Mouse (Mus musculus) adrenal gland, adult 18-20 months (tissue): Measurements from ENCODE around the gene Ppl. TPM values are rescaled to one million over a fixed set of nuclear protein-coding genes. Genes with fewer than 3 reads are reported as not detected.

Experiments
- DNase-seq, 2 experiments: peaks; one replicate each; pipeline ENCODE4 v3.0.0; 2021 to 2022; ENCODE audit warnings: low spot score in 2 of 2
- long read RNA-seq, 2 experiments: library from polyadenylated mRNA; stranded (forward); transcript quantifications; one replicate each; pipeline ENCODE4 v2.0.0; 2021
- total RNA-seq, 2 experiments: library from RNA; stranded (reverse); gene quantifications; 1 replicate in 1 of 2; 2 replicates in 1 of 2; pipeline ENCODE4 v1.2.3; 2021

Ppl gene
- total RNA-seq: 1 to 10 TPM; 2.5 to 6.9 TPM
- long read RNA-seq, experiment 1, partial matches to known transcripts: 2 of 2 reads
- long read RNA-seq, experiment 1, other reads (novel, unspliced or antisense): 0 of 2 reads
- long read RNA-seq, experiment 2, partial matches to known transcripts: 2 of 2 reads
- long read RNA-seq, experiment 2, other reads (novel, unspliced or antisense): 0 of 2 reads

DNA sequence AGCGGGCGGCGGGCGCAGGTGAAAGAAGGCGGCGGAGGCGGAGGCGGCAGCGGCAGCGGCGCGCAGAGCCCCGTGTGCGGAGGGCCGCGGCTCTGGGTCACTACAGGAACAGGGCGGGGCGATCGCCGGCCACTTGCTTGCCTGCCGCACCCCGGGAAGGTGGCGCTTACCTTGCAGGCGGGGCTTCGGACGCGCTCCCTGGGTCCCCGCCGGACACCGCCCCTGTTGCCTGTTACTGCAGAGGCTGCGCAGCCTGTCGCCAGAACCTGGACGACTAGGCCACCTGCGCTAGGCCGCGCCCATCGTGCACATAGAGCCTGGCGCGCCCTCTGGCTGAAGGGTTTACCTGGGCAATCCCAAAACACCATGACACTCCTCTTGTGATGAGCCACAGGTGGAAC is at the start of gene Ppl:
TSS of gene Ppl (minus strand) at position 21 of the 401 bp plus-strand sequence.
- DNase-seq: peak; percentile 33 to 51

DNA sequence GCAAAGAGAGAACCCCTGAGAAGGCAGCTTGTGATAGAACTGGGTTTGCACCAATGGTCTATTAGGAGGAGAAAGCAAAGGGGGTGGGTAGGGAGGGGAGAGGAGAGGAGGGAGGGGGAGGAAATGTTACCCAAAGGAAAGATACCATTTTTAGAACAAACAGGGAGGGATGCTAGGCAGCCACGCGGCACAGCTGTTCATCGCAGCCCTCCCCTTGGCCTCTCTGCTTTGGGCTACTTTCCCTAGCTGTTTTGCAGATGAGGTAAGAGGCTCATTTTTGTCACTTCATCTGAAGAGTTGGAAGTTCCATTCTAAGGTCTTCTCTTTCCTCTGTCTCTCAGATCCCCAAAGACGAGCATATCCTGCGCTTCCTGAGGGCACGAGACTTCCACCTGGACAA is 40.4 kb upstream of the Ppl start:
- no peak for DNase-seq

DNA sequence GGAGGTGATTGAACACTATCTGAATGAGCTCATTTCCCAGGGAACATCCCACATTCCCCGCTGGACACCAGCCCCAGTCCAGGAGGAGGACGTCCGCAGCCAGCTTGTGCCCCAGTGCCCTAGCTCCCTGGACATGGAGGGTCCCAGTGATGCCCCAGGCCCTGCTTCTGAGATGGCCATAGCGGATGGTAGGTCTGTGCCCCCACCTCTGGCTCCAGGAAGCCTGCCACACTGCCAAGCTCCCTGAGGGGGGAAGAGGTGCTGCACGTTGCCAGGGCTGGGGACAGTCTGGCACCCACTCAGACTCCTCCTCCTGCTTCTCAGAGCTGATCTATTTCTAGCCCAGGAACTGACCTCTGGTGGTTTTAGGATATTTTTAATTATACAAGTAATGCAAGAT is 36.6 kb upstream of the Ppl start:
- no peak for DNase-seq

DNA sequence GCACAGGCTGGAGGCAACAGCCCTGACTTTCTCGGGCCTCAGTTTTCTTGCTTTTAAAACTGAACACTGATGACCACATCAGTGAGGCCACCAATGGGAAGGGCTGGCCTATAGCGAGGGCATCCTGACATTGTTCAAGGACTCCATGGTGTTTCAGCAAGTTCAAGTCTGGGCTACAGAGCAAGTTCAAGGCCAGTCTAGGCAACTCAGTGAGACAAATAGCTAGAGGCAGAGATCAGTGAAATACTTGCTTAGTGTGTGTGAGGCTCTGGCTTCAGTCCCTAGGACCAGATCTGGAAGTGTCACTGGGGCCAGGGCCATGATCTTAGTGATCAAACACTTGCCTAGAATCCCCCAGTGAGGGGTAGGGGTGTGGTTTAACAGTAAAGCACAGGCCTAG is 35.8 kb upstream of the Ppl start:
- DNase-seq: no peak

DNA sequence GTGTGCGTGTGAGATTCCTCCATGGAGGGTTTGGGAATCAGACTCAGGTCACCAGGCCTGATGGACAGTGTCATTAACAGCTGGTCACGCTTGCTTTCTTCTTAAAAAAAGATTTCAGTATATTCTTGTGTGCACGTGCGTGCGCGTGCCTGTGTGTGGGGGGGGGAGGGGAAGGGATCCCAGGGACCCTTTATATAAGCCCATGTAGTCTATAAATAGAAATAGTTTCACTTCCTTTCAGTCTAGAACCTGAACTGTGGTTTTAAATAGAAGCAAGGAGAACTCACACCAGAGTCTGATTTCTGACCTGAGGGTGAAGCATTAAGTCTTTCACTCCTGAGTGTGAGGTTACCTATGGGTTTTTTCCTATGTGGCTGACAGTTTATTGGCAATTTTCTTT is 32.1 kb upstream of the Ppl start:
- no peak for DNase-seq

DNA sequence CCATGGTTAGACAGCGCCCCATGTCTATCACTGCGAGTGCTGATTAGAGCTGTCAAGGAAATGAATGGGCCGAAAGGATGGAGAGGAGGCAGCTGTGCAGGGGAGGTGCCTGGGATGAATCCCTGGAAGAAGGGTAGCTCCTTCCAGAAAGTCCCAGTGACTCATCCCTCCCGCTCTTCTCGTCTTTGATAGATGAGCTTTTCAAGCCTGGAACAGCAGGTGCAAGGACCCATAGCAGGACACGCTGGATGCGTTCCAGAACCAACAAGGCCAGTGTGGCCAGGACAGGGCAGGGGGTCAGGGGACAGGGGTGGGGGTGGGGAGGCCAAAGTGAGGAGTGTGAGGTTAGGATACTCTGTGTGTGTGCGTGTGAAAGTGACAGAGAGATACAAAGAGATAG is 27.0 kb upstream of the Ppl start:
- DNase-seq: no peak

DNA sequence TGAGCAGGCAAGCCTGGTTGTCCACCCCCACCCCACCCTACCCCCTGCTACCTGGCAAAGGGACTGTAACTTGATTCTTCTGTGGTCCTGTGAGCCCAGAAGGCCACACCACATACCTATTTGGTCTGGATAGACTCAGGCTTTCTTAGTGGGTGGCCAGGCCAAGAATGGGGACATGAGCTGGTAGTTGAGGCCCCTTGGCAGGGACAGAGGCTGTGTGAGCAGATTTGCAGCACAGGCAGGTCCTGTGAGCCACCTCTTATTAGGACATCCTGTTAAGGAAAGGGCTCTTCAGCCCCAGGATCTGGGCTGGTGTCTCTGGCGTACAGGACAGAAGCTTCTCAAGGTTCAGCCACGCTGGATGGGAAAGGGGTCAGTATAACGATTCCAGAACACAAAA is 24.9 kb upstream of the Ppl start:
- DNase-seq: no peak

DNA sequence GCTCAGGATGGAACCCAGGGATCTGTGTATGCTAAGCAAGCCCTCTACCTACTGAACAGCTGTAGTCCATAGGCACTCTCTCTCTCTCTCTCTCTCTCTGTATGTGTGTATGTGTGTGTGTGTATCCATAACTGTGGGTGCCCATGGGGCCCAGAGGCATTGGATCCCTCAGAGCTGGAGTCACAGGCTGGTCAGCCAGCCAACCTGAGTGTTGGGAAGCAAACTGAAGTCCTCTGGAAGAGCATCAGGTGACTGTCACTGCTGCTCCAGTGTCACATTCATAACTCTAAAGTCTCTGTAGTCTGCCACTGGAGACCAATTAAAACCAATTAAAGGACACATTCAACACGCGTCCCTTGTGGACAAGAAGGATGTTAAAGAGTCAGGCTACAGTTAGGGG is 24.3 kb upstream of the Ppl start:
- no peak for DNase-seq

DNA sequence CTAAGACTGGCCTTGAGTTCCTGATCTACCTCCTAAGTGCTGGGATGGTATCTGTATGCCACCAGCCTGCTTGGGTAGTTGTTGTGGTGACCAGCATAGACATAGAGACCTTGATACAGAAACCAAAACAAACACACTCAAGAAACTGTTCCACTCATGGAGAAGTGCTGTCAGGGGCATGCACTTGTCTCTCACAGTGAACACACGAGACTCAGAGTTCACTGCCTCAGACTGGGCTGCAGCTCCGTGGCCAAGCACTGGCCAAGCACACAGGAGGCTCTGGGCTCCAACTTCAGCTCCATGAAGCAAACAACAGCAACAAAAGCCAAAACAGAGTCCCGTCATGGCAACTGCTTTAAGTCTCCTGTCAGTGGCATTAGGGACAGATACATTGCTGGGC is 22.8 kb upstream of the Ppl start:
- DNase-seq: no peak

DNA sequence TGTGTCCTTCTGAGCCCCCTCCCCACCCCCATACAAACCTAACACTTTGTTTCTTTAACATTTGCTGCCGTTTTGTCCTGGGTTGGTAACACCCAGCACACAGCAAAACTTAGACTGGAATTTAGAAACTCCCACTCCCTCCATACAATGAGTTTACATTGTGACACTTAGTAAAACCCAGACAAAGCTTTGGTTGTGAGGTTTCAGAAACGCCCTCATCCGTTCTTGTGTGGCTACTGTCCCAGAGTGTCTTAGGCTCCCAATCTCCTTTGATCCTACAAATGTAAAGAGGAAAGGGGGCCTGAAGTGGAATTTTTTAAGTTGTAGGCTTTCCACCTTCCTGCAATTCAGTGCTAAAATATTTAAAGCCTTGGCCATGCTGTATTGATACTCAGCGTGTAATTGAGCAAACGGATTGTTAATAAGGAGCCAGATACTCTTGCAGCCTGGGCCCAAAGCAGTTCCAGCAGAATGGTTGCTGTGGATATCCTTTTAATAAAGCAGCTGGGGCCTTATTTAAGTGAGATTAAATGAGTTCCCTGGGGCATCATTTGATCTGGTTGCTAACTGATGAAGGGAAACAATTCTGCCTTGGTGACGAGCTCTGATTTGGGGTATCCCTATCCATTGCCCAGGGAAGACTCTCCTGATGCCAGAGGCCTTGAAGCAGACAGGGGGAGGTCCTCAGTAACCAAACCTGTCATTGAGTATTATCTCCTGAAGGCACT is 21.2 kb upstream of the Ppl start:
- DNase-seq: no peak

DNA sequence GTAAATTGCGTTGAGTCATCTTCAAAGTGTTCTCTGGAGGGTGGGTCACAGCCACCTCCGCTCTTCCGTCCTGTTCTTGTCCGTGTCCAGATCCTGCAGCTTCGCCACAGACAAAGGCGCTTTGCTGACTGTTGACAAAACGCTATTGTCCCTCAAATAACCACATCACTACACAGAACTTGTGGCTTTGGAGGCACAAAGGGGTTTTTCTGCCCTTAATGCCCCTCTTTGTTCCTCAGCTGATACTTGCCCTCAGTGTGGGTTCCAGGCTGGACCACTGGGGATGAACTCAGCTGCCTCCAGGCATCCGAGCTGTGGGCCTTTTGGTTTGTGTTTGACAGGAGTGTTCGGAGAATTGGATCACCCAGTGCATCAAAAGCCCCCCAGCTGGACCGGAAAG is 18.3 kb upstream of the Ppl start:
- no peak for DNase-seq

DNA sequence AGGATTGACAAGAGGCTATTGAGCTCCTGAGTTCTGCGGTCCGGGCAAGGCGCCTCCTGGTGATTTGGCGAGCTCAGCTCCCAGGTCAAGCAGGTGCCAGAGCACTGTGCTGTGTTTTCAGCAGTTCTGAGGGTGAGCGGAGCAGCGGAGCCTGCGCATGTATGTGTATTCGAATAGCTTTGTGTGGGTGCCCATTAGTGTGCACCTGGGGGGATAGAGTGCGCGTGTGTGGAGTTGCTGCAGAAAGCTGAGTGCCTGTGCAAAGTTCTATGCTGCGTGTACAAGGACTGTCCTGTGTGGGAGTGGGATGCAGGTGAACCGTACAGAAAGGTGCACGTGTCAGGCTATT is 14.8 kb upstream of the Ppl start, which contains the start of gene Sec14l5:
TSS of gene Sec14l5 (plus strand) at position 73 of the 349 bp plus-strand sequence.
- DNase-seq: no peak

DNA sequence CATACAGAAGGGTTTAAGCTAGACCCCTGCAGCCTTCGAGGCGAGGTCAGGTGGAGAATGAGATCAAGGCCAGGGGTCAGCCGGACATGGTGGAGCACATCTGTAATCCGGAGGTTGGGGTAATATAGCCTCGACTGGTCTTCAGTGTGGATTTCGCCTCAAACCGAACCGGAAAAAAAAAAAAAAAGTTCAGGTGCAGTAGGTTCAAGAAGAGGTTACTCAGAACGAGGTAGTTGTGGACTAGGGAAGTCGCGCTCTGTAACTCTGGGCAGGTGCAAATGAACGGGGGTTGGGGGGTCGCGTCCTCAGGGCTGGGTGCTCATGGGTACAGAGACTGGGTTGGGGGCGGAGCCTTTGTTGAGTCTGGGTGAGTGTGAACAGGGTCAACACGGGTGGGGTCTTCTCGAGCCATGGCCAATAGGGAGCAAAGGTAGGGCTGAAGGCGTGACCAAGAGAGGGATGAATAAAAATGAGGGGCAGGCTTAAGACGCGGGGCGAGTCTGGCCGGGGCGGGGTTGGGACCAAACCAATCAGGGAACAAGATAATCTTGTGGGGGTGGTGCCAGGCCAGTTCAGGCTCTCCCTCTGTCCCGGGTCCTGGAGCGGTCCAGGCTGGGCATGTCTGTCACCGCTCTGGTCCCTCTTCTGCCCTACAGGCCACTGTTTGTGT is 14.3 kb upstream of the Ppl start:
- DNase-seq: peak; percentile 55 to 61

DNA sequence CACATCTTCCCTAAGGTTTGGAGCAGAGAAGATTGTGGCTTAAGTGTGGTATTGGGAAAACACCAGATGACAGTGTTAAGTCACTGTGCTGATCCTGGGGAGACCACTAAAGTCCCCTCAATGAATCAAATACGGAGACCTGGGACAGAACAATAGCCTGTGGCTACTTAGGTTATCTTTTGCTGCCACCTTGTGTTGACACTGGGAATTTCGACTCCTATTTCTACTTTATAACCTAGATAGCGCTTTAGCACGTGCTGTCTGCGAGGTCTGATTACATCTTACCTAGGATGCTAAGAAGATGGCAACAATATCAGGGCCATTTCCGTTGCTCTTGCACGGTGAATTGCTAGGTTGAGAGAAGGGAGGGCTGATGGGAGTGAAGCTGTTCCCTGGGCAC is 13.3 kb upstream of the Ppl start:
- peak; percentile 65 to 81 for DNase-seq

DNA sequence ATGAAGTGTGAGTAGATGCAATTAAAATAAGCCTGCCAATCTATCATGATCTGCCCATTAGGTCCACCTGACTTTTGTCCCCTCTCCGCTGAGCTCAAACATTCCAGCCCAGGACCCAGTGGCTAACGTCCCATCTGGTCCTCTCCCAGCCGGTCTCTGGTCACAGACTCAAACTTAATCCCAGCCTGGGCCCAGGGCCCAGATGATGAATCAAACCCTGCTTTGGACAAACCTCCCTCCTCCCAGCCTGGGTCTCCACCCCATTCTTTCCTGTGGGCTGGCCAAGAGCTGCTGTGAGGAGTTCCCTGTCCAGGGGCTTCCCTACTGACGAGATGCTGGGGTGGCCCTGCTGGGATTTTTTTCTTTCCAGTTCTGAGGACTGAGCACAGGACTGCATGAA is 7.5 kb upstream of the Ppl start:
- no peak for DNase-seq

DNA sequence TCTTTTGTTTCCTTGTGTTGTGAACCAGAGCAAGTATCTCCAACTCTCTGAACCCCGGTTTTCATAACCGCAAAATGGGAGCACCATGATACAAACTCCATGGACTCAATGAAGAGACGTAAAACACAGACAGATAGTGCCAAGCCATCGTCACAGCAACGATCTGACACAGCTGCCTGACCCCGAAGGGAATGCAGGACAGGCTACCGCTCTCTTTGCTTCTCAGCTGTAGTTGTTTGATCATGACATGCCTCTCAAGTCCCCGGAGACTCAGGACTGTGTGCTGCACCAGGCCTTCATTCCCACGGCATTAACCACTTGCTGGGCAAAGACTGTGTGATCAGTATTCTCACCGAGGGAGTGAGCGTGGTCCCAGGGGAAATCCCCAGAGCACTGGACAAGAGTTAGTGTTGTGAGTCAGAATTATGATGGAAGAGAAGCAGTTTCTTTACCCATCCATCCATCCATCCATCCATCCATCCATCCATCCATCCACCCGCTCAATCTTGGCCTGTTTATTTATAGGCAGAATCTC is 4.9 kb upstream of the Ppl start:
- DNase-seq: no peak

DNA sequence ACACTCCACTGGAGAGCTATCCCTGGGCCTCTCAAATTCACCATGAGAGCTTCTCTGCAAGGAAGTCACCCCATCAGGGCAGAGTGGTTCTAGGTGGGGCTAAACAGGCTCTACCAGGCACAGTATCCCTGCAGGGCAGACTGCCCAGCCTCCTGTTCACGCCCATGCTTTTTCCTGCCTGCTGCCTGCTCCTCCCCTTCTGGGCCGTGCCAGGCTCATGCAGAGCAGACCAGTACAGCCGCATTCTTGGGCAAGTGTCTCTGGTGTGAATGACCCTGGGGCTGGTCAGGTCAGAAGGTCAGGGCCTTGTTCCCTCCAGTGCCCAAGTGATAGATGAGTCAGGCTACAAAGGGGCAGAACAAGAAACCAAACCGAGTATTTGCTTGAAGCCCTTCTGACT is 4.3 kb upstream of the Ppl start:
- peak; percentile 57 to 67 for DNase-seq

DNA sequence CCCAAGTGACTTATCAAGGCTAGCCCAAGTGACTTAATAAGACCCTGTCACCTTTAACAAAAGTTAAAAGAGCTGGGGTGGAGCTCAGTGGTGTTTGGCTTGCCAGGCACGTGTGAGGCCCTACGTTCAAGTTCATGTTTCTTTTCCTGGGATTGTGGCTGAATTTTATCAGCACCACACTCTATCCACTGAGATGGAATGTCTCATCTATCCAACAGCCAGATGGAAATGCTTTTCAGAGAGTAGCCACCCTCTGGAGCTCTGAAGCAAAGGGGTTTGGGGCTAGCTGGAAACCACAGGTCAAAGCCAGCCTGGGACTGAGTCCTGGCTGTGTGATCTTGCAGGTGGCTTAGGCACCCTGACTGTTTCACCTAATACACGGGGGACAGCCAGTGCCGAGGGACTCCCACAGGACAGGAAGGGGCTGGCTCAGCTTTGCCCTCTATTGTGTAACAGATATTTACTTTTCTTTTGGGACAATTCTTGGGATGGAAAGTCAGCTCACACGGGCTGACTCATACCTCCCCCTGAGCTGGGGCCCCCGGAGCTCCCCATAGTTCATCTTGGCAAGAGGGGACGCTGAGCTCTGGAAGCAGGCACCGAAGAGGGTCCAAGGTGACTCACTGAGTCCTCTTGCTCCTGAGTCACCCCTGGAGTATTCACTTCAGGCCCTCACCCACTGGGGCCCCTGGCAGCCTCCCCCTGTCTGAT is 3.5 kb upstream of the Ppl start:
- DNase-seq: peak in 1 of 2 experiments; percentile 25

DNA sequence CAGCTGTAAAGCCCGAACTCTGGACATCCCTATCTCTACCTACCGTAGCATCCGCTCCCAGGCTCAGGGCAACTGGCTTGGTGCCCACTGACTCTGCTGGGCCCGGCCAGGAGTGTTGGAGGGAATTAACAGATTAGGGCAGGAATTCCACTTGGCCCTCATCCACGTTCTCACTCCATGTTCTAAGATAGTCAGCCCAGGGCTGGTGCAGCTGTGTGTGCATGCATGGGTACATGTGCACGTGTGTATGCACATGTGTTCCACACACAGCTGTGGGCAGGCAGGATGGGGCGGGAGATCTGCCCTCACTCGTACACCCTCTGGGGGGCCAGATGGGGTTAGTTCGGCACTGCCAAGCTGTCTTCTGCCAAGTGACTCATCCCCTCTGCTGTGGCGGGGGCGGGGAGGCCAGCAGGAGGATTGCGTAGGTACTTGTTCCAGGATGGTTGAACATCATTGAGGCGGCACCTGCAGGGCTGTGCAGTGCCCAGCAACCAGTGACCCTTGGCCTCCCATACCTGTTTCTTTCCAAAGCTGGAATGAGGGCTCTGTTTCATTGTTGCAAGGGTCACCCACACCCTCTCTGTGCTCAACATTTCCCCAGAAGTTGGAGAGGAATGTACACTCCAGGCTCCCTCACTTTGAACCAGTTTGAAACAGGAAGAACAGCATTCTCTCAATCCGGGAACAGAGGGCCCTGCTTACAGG is 2.6 kb upstream of the Ppl start:
- DNase-seq: peak; percentile 46 to 61

DNA sequence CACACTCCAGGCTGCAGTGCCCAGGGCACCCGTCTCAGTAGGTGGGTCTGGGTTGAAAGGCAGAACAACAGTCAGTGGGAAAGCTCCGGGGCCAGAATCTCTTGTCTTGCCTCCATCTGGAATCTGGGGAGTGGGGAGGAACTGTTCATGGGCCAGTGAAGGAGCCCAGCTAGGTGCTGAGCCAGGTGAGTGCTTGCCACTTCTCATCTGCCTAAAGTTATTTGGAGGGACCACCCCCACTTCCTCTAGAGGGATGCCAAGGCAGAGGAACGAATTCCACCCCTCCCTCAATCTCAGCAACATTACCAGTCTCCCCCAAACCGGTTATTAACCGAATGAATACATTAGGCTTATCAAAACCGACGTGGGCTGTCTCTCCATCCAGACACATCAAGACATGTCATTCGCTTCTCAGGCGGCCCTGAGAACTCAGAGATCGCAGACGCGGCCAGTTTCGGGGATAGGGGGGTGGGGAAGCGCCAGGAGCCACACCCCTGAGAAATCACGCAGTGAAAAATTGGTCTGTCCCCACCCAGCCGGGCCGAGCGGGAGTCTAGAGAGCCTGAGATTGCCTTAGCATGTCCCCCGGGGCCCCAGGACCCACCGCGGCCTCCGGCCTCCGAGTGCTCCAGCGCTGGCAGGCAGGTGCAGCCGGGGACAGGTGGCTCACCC is 834 bp downstream of the Ppl start:
- DNase-seq: no peak
